Mouse (Mus musculus) forebrain, embryonic 15.5 days (tissue): ENCODE results near the gene March2. TPM values are rescaled to one million over a fixed set of nuclear protein-coding genes. Genes with fewer than 3 reads are reported as not detected.
"Not testable (repeated sequence)": the region's sequence is repeated elsewhere in the genome, so short reads cannot be mapped to it uniquely, and the experiment has no call there.

ENCODE experiments used
- ATAC-seq: fragments of 200-750 bp; cut with Nextera tagmentation; replicated peaks from 2 replicates; pipeline ENCODE4 v1.8.0; 2017; ENCODE audit warnings: mild to moderate bottlenecking, moderate TSS enrichment, moderate library complexity
- H3K27ac ChIP-seq: fragments of 300-500 bp; sonication (generic); replicated peaks from 2 replicates; pipeline ENCODE4 v1.5.1; 2015; ENCODE audit warnings: mild to moderate bottlenecking, inconsistent platforms
- H3K27me3 ChIP-seq: fragments of 300-500 bp; sonication (generic); 2 replicates; pipeline ENCODE4 v1.6.1; 2015; ENCODE audit warnings: inconsistent platforms
- H3K36me3 ChIP-seq: fragments of 300-500 bp; sonication (generic); 2 replicates; pipeline ENCODE4 v1.6.1; 2015; ENCODE audit warnings: mild to moderate bottlenecking, inconsistent platforms
- H3K4me1 ChIP-seq: fragments of 300-500 bp; sonication (generic); 2 replicates; pipeline ENCODE4 v1.6.1; 2015; ENCODE audit warnings: inconsistent platforms
- H3K4me2 ChIP-seq: fragments of 300-500 bp; sonication (generic); replicated peaks from 2 replicates; pipeline ENCODE4 v1.6.1; 2015; ENCODE audit warnings: mild to moderate bottlenecking, inconsistent platforms
- H3K4me3 ChIP-seq: fragments of 300-500 bp; sonication (generic); 2 replicates; pipeline ENCODE4 v1.5.1; 2015; ENCODE audit warnings: mild to moderate bottlenecking, inconsistent platforms
- H3K9ac ChIP-seq: fragments of 300-500 bp; sonication (generic); replicated peaks from 2 replicates; pipeline ENCODE4 v1.6.1; 2015; ENCODE audit warnings: mild to moderate bottlenecking, inconsistent platforms
- H3K9me3 ChIP-seq: fragments of 300-500 bp; sonication (generic); 2 replicates; pipeline ENCODE4 v1.6.1; 2016; ENCODE audit warnings: inconsistent platforms
- WGBS: fragments of 180-500 bp; shearing (Covaris S2); methylation state at CpG from one replicate; pipeline ENCODE4 v1.1.7; 2015; ENCODE audit warnings: mixed read lengths; 5-methylcytosine and 5-hydroxymethylcytosine counted together
- polyA plus RNA-seq: library from polyadenylated mRNA; unstranded; fragments of >200 nt; fragmentation: Nextera tagmentation; extraction: Ambion mirVana; gene quantifications from 2 replicates; pipeline ENCODE4 v1.2.1, GENCODE M21; 2015

March2 gene
- polyA plus RNA-seq, 1 experiment from 2014 or later = 72.8 TPM

DNA sequence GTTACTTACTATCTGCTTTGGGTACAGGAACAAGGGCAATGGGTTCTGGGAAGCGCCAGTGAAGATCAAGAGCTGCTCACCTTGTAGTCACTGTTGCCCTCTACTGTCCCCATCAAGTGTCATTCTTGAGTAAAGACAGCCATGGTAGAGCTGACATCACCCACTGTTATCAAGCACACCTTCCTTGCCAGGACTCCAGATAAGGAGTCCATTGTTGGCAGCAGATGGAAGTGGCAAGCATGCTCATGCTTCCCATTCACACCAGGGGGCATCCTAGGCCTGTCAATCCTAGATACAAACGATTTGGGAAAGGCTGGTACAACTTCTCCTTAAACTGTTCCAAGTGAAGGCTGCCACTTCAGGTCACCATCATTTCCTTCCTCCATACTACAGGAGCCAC lies 27.5 kb upstream of the March2 start:
- Histone ChIP-seq H3K9me3 (no peaks in the 10 kb centered on the region), H3K4me1 (no peaks in the 10 kb centered on the region), H3K27ac (no peak overlapping the region), H3K4me2 (no peak overlapping the region), H3K27me3 (no peaks in the 10 kb centered on the region), H3K4me3 (no peak overlapping the region), H3K9ac (no peak overlapping the region), H3K36me3 (peaks cover 39% of the 10 kb centered on the region)
- WGBS = 71% methylated on average over 2 of the region's 2 CpGs
- no peak for ATAC-seq

DNA sequence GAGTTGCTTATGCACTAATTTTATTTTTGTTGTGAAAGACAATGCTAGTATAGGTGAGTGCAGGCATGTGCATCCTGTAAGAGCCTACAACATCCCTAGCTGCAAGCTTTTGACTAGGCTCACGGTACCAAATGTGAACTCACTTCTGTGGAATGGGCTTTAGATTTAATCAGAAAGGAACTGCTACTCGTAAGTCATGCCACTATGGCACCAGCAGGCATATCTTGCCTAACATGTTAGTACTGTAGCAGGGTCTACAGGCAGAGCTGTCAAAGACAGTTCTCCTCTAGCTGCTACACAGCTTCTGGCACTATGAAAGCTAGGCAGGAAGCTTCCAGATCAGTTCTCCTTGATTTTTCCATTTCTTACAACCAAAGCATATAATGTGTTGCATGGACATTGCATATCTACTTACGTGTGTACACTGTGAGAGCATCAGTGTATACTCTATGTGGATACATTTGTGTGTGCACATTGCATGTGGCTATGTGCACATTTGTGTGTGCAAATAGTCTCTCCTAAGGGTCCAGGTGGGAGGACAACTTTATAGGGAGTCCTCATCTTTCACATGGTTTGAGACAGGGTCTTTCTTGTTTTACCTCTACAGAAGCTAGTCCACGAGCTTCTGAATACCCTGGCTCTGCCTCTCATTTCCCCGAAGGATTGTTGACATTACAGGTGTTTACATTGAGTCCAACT lies 26.4 kb upstream of the March2 start:
- Histone ChIP-seq H3K27ac (no peak overlapping the region), H3K36me3 (peaks cover 37% of the 10 kb centered on the region), H3K9me3 (no peaks in the 10 kb centered on the region), H3K4me3 (no peak overlapping the region), H3K9ac (no peak overlapping the region), H3K4me1 (no peaks in the 10 kb centered on the region), H3K4me2 (no peak overlapping the region), H3K27me3 (no peaks in the 10 kb centered on the region)
- no peak for ATAC-seq
- 93% methylated on average over 5 of the region's 5 CpGs for WGBS

- Histone ChIP-seq H3K9ac (no peak overlapping the region), H3K36me3 (peaks cover 18% of the 10 kb centered on the region), H3K4me3 (no peak overlapping the region), H3K4me1 (no peaks in the 10 kb centered on the region), H3K4me2 (no peak overlapping the region), H3K9me3 (no peaks in the 10 kb centered on the region), H3K27me3 (no peaks in the 10 kb centered on the region), H3K27ac (no peak overlapping the region)
- 93% methylated on average over 1 of the region's 1 CpGs for WGBS
- no peak for ATAC-seq
These were observed 23.9 kb upstream of the March2 start for GRCm38 (mm10) chr17:33742420-33742819.

DNA sequence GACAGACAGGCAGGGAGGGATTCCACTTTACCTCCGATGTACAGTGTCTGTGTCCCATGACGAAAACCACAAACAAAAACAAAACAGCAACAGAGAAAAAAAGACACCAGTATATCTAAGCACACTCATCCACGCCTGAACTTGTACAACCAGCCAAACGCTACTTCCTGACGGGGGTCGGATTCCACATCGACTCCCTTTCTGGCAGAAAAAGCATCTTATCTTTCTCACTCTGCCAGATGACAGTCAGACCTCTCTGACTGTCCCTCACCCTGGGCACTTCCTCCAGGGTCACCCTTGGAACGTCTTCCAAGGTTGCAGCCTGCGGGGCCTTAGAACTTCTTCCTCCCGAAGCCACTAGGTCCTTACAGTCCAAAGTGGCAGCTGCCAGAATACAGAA lies 15.1 kb upstream of the March2 start:
- not testable (repeated sequence) for H3K4me3 ChIP-seq, H3K9ac ChIP-seq, H3K27ac ChIP-seq, H3K4me2 ChIP-seq, H3K9me3 ChIP-seq, H3K36me3 ChIP-seq, H3K4me1 ChIP-seq, ATAC-seq, H3K27me3 ChIP-seq
- 92% methylated on average over 10 of the region's 10 CpGs for WGBS

- ATAC-seq, H3K36me3 ChIP-seq, H3K27me3 ChIP-seq, H3K4me1 ChIP-seq, H3K27ac ChIP-seq, H3K4me2 ChIP-seq, H3K4me3 ChIP-seq, H3K9me3 ChIP-seq, H3K9ac ChIP-seq: not testable (repeated sequence)
- 82% methylated on average over 9 of the region's 9 CpGs for WGBS
These were observed 14.2 kb upstream of the March2 start for GRCm38 (mm10) chr17:33732556-33733083.

DNA sequence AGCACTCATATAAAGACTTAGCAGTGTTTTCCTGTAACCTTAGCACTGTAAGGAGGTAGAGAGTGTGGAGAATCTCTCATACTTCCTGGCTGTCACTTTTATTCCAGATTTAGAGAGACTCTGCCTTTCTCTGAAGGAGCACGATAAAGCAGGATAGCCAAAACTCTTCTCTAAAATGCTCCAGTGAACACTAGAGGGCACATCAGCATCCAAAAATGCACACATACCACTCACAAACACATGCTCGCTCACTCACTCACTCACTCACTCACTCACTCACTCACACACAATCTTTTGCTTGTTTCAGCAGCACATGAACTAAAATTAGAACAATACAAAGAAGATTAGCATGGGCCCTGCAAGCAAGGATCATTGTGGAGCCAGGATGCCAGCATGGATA lies 10.7 kb upstream of the March2 start:
- H3K27me3 ChIP-seq = no peaks in the 10 kb centered on the region
- no peaks in the 10 kb centered on the region for H3K36me3 ChIP-seq
- no peaks in the 10 kb centered on the region for H3K9me3 ChIP-seq
- WGBS = 73% methylated on average over 2 of the region's 2 CpGs
- no peak overlapping the region for H3K27ac ChIP-seq
- no peak overlapping the region for H3K4me2 ChIP-seq
- H3K9ac ChIP-seq = no peak overlapping the region
- no peaks in the 10 kb centered on the region for H3K4me1 ChIP-seq
- H3K4me3 ChIP-seq = no peak overlapping the region
- no peak for ATAC-seq

DNA sequence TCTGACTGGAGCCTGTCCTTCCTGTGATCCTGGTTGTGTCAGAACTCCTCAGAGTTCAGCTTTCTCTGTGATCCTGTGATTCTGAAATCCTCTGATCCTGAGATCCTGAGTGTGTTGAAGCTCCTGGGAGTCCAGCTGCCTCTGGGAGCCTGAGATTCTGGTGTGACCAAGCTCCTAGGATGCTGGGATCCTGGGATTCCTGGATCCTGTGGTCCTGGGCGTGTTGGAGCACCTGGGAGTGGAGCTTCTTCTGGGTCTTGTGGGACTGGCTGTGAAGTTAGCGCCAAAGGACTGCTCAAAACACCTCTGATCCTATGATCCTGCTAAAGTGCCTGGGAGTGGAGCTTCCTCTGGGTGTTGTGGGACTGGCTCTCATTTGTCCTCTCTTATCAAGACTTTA lies 9.9 kb upstream of the March2 start:
- no peak for ATAC-seq
- no peaks in the 10 kb centered on the region for H3K9me3 ChIP-seq
- no peak overlapping the region for H3K27ac ChIP-seq
- WGBS = 72% methylated on average over 2 of the region's 2 CpGs
- H3K27me3 ChIP-seq = no peaks in the 10 kb centered on the region
- no peaks in the 10 kb centered on the region for H3K4me1 ChIP-seq
- no peak overlapping the region for H3K4me3 ChIP-seq
- no peak overlapping the region for H3K9ac ChIP-seq
- H3K36me3 ChIP-seq = no peaks in the 10 kb centered on the region
- no peak overlapping the region for H3K4me2 ChIP-seq

DNA sequence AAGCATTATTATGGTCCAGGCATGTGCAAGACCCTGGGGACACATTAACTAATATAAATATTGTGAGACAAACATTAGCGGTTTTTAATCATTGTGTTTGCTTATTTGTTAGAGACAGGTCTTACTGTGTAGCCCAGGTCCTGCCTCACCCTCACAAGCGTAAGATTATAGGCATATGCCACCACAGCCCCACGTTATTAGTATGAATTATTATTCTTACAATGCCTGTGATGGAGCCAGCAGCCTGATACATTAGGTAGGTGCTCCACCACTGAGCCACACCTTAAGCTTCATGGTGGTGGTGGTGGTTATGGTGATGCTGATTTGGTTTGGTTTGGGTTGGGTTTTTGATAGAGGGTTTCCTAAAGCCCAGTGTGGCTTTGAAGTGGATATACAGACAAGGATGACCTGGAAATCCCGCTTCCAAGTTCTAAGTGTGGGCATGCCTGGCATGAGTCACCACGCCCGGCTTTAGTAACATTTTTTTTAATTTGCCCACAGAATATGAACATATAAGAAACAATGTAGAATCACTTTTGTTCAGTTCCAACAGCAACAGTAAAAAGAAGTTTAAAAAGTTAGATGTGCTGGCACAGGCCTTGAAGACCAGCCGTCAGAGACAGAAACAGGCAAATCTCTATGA lies 1.4 kb upstream of the March2 start:
- Histone ChIP-seq H3K27me3 (no peaks in the 10 kb centered on the region), H3K9ac (no peak overlapping the region), H3K27ac (no peak overlapping the region), H3K9me3 (no peaks in the 10 kb centered on the region), H3K4me1 (peaks cover 7% of the 10 kb centered on the region; the same call in 1 of the 2 replicates), H3K4me2 (no peak overlapping the region), H3K4me3 (no peak overlapping the region), H3K36me3 (no peaks in the 10 kb centered on the region)
- no peak for ATAC-seq
- 94% methylated on average over 7 of the region's 7 CpGs for WGBS

- Histone ChIP-seq H3K4me3 (peak overlapping the region; percentile 51), H3K27ac (0 out of 2 replicates have a peak overlapping the region, but pooled peaks have one; percentile 0), H3K27me3 (no peaks in the 10 kb centered on the region), H3K36me3 (no peaks in the 10 kb centered on the region), H3K4me2 (peak overlapping the region; percentile 64), H3K4me1 (peaks cover 7% of the 10 kb centered on the region; the same call in 1 of the 2 replicates), H3K9ac (peak overlapping the region; percentile 44; the same call in 1 of the 2 replicates), H3K9me3 (no peaks in the 10 kb centered on the region)
- WGBS = 47% methylated on average over 10 of the region's 10 CpGs
- peak; percentile 29 for ATAC-seq
These were observed 665 bp upstream of the March2 start for GRCm38 (mm10) chr17:33718944-33719725.

GRCm38 (mm10) chr17:33717982-33718381 lies 488 bp downstream of the March2 start:
- Histone ChIP-seq H3K36me3 (no peaks in the 10 kb centered on the region), H3K9ac (peak overlapping the region; percentile 44), H3K9me3 (no peaks in the 10 kb centered on the region), H3K4me3 (peak overlapping the region; percentile 51), H3K4me2 (peak overlapping the region; percentile 64), H3K27ac (0 out of 2 replicates have a peak overlapping the region, but pooled peaks have one; percentile 0), H3K27me3 (no peaks in the 10 kb centered on the region), H3K4me1 (peaks cover 7% of the 10 kb centered on the region; the same call in 1 of the 2 replicates)
- 9% methylated on average over 8 of the region's 8 CpGs for WGBS
- ATAC-seq = no peak

DNA sequence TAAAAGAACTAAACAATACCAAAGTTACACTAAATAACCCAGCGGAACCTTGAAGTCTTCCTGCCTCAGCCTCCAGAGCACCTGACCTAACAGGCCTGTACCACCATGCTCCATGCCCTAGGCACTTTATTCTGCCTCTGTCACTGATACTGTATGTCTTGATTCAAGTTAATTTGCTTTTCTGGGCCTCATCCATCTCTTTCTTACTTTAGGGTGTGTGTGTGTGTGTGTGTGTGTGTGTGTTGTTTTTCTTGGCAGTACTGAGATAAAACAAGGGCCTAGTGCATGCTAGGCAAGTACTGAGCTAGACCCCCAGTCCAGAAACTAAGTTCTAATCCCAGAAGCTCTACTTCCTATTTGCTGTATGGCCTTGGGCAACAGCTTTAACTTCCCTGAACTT lies 1.2 kb downstream of the March2 start:
- no peak for ATAC-seq
- 100% methylated on average over 1 of the region's 1 CpGs for WGBS
- no peak overlapping the region for H3K9ac ChIP-seq

GRCm38 (mm10) chr17:33714779-33715178 lies 3.7 kb downstream of the March2 start:
- ATAC-seq = no peak
- H3K27me3 ChIP-seq = no peaks in the 10 kb centered on the region
- no peaks in the 10 kb centered on the region for H3K9me3 ChIP-seq
- WGBS = 86% methylated on average over 1 of the region's 1 CpGs
- H3K4me3 ChIP-seq = no peak overlapping the region
- no peak overlapping the region for H3K27ac ChIP-seq
- no peak overlapping the region for H3K9ac ChIP-seq
- H3K4me2 ChIP-seq = no peak overlapping the region
- H3K4me1 ChIP-seq = peaks cover 7% of the 10 kb centered on the region; the same call in 1 of the 2 replicates
- 0 out of 2 replicates have a peak, but pooled peaks cover 6% of the 10 kb centered on the region for H3K36me3 ChIP-seq

More for the DNA sequence above, 1.2 kb downstream of the March2 start:
- Histone ChIP-seq H3K27ac (no peak overlapping the region), H3K4me2 (no peak overlapping the region), H3K36me3 (no peaks in the 10 kb centered on the region), H3K27me3 (no peaks in the 10 kb centered on the region), H3K4me3 (no peak overlapping the region), H3K4me1 (peaks cover 7% of the 10 kb centered on the region; the same call in 1 of the 2 replicates), H3K9me3 (no peaks in the 10 kb centered on the region)
